In the genomic region with DNA sequence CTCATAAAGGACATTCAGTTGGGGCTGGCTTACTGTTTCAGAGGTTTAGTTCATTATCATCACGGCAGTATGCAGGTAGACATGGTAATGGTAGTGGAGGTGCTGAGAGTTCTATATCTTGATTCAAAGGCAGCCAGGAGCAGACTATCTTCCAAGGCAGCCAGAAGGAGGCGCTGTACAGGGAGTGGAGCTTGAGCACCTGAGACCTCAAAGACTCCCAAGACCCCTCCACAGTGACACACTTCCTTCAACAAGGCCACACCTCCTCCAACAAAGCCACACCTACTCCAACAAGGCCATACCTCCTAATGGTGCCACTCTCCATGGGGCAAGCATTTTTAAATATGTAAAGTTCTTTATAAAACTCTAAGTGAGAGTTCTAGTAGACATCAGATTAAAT, we compare ENCODE assay signal across 33 mouse cellular contexts. TPM values are rescaled to one million over a fixed set of nuclear protein-coding genes. Genes with fewer than 3 reads are reported as not detected.
DNase-seq lines count a peak whose midpoint lies in the region; ATAC-seq and TF ChIP-seq lines count a peak whose summit lies in the region.
"Had no signal": no experiment of that assay in that cellular context is flagged by ENCODE, and none has a peak within 500 bp of the region (broad histone marks: within the 10 kb centered on the region; RNA-seq: fewer than 3 reads in every experiment).

No protein-coding gene starts in this region.

- no peak overlapping the region for H3K4me2 ChIP-seq in heart, embryonic 11.5 days
- H3K4me2 ChIP-seq: forebrain, embryonic 13.5 days; heart, embryonic 15.5 days; hindbrain, embryonic 12.5 days; intestine, embryonic 15.5 days; limb, embryonic 13.5 days; liver, embryonic 13.5 days; lung, embryonic 15.5 days; midbrain, embryonic 15.5 days; neural tube, embryonic 13.5 days had no signal

- TF ChIP-seq EP300 in ES-Bruce4 (IDR thresholded peaks at IDR 0.05; ENCODE audit: insufficient read depth, low read depth, low read length) = no peak

- no peak for TF ChIP-seq POLR2A in ES-Bruce4 (IDR thresholded peaks at IDR 0.05; ENCODE audit: insufficient read depth, low read length)

- H3K4me1 ChIP-seq in ES-Bruce4 (ENCODE audit: control insufficient read depth, insufficient read depth, low read length) = no peaks in the 10 kb centered on the region
- H3K4me1 ChIP-seq in heart, embryonic 11.5 days (ENCODE audit: control insufficient read depth, insufficient read depth, low read length) = no peaks in the 10 kb centered on the region
- H3K4me1 ChIP-seq: forebrain, embryonic 13.5 days; heart, embryonic 15.5 days; hindbrain, embryonic 12.5 days; intestine, embryonic 15.5 days; liver, embryonic 13.5 days; midbrain, embryonic 10.5 days; midbrain, embryonic 15.5 days had no signal

- DNase-seq in heart, adult 11 months = peak; percentile 31
- DNase-seq in heart, postnatal 4 days = no peak
- DNase-seq in 416B (ENCODE audit: low read depth) (peak; percentile 7), R1 (ENCODE audit: low read depth, low spot score) (peak; percentile 93)
- DNase-seq in adrenal gland, adult 8-10 months = no peak
- DNase-seq: adrenal gland, adult 2 months; cerebellum, adult 8-10 months; cerebellum, postnatal 25 days; gastrocnemius, postnatal 10 days; kidney, adult 2 months; kidney, postnatal 36 days; liver, embryonic 13.5 days had no signal

- no peak overlapping the region for H3K27ac ChIP-seq in ES-Bruce4 (ENCODE audit: insufficient read depth, low read length)
- no peak overlapping the region for H3K27ac ChIP-seq in heart, embryonic 11.5 days (ENCODE audit: low read depth, low read length)
- H3K27ac ChIP-seq: forebrain, embryonic 13.5 days; heart, embryonic 15.5 days; hindbrain, embryonic 12.5 days; hindbrain, postnatal 0 days; intestine, embryonic 15.5 days; limb, embryonic 13.5 days; liver, embryonic 13.5 days; lung, embryonic 15.5 days; midbrain, embryonic 10.5 days; midbrain, embryonic 15.5 days; neural tube, embryonic 13.5 days had no signal

- 64% methylated on average over 2 of the region's 2 CpGs for WGBS in heart, embryonic 11.5 days (ENCODE audit: insufficient replicate concordance)

- H3K36me3 ChIP-seq in ES-Bruce4 (ENCODE audit: control insufficient read depth, insufficient read depth, low read length, poor library complexity, severe bottlenecking) = no peaks in the 10 kb centered on the region
- H3K36me3 ChIP-seq in heart, embryonic 11.5 days (ENCODE audit: control insufficient read depth, insufficient read depth, low read length) = 0 out of 2 replicates have a peak, but pooled peaks cover 4% of the 10 kb centered on the region
- H3K36me3 ChIP-seq: midbrain, embryonic 15.5 days had no signal

- no peak overlapping the region for H3K9ac ChIP-seq in ES-Bruce4 (ENCODE audit: low read depth, poor library complexity, severe bottlenecking)
- no peak overlapping the region for H3K9ac ChIP-seq in heart, embryonic 11.5 days (ENCODE audit: low read depth, low read length)
- H3K9ac ChIP-seq: forebrain, embryonic 13.5 days; heart, embryonic 15.5 days; hindbrain, embryonic 12.5 days; intestine, embryonic 15.5 days; limb, embryonic 13.5 days; liver, embryonic 13.5 days; lung, embryonic 15.5 days; midbrain, embryonic 15.5 days; neural tube, embryonic 13.5 days had no signal

- peaks cover 4% of the 10 kb centered on the region; the same call in 1 of the 2 replicates for H3K9me3 ChIP-seq in ES-Bruce4 (replicated peaks; ENCODE audit: control insufficient read depth, insufficient read depth, low read length, poor library complexity, severe bottlenecking)
- no peaks in the 10 kb centered on the region for H3K9me3 ChIP-seq in heart, embryonic 11.5 days (replicated peaks; ENCODE audit: control insufficient read depth, low read length)
- H3K9me3 ChIP-seq: forebrain, embryonic 13.5 days; hindbrain, embryonic 12.5 days; intestine, embryonic 15.5 days; liver, embryonic 13.5 days; lung, embryonic 15.5 days; midbrain, embryonic 15.5 days; neural tube, embryonic 13.5 days had no signal

- no peaks in the 10 kb centered on the region for H3K27me3 ChIP-seq in ES-Bruce4 (ENCODE audit: control insufficient read depth, insufficient read depth, low read length, poor library complexity, severe bottlenecking)
- H3K27me3 ChIP-seq in heart, embryonic 11.5 days (ENCODE audit: control insufficient read depth, insufficient read depth, low read length) = no peaks in the 10 kb centered on the region
- H3K27me3 ChIP-seq: forebrain, embryonic 13.5 days; heart, embryonic 15.5 days; hindbrain, embryonic 12.5 days; intestine, embryonic 15.5 days; limb, embryonic 13.5 days; liver, embryonic 13.5 days; lung, embryonic 15.5 days; midbrain, embryonic 15.5 days; neural tube, embryonic 13.5 days had no signal

- ATAC-seq in heart, embryonic 11.5 days (replicated peaks; ENCODE audit: insufficient number of reproducible peaks, low FRiP score, low TSS enrichment) = no peak
- ATAC-seq: activated CD4-positive, CD25-positive, alpha-beta regulatory T cell, adult 4 months; forebrain, embryonic 13.5 days; hindbrain, postnatal 0 days; intestine, embryonic 15.5 days; midbrain, embryonic 15.5 days had no signal

- peak; percentile 27 for TF ChIP-seq CTCF in ES-Bruce4 (IDR thresholded peaks at IDR 0.05; ENCODE audit: low read depth, low read length)

- no peak overlapping the region for H3K4me3 ChIP-seq in ES-Bruce4 (ENCODE audit: low read depth, low read length)
- H3K4me3 ChIP-seq in heart, embryonic 11.5 days (ENCODE audit: low read depth, low read length) = no peak overlapping the region
- H3K4me3 ChIP-seq: forebrain, embryonic 13.5 days; heart, embryonic 15.5 days; hindbrain, embryonic 12.5 days; intestine, embryonic 15.5 days; layer of hippocampus, adult 2 months; limb, embryonic 13.5 days; liver, embryonic 13.5 days; lung, embryonic 15.5 days; midbrain, embryonic 10.5 days; midbrain, embryonic 15.5 days; neural tube, embryonic 13.5 days had no signal

RNA-seq across cellular contexts. Expression of a gene that starts 46.8 kb away (rescaled TPM):
- not detected for total RNA-seq in heart, postnatal 4 days (2021)
- polyA plus RNA-seq in ES-Bruce4 (2011; ENCODE audit: insufficient read depth, insufficient read length, low read depth, missing spikeins) = not detected in 2 replicates
- total RNA-seq in adrenal gland, adult 8-10 months (2022) = not detected
- not detected in 2 replicates for polyA plus RNA-seq in heart, embryonic 11.5 days (2014; fragmentation: Nextera tagmentation; extraction: Ambion mirVana)
- total RNA-seq: adrenal gland, adult 2 months; gastrocnemius, postnatal 10 days; heart, postnatal 25 days; hindbrain, postnatal 0 days; layer of hippocampus, adult 2 months; layer of hippocampus, postnatal 25 days; left cerebral cortex, adult 8-10 months; left cerebral cortex, postnatal 36 days; megakaryocyte progenitor cell, adult 5-6 weeks had no signal
- polyA plus RNA-seq: activated CD4-positive, CD25-positive, alpha-beta regulatory T cell, adult 4 months; adrenal gland, adult 2 months; embryonic facial prominence, embryonic 11.5 days; forebrain, embryonic 13.5 days; heart, embryonic 15.5 days; hindbrain, embryonic 12.5 days; hindbrain, postnatal 0 days; kidney, adult 2 months; limb, embryonic 13.5 days; liver, embryonic 13.5 days; lung, embryonic 15.5 days; midbrain, embryonic 10.5 days; midbrain, embryonic 15.5 days; neural tube, embryonic 13.5 days; small intestine, adult 2 months had no signal

Comparison
In these comparisons a context has a peak if more than half of its experiments do, and no peak if none do; other contexts are left out.
1. DNase-seq: peak in heart, adult 11 months (single experiment), 416B (single experiment) and R1 (single experiment); none in heart, postnatal 4 days (single experiment) and adrenal gland, adult 8-10 months (single experiment).